Mouse (Mus musculus): Measurements from ENCODE around the gene Tlcd2. TPM values are rescaled to one million over a fixed set of nuclear protein-coding genes. Genes with fewer than 3 reads are reported as not detected.

Tlcd2 gene
- total and polyA plus RNA-seq, 2 experiments from 2014 or later = 1.2 to 1.4 TPM

DNA sequence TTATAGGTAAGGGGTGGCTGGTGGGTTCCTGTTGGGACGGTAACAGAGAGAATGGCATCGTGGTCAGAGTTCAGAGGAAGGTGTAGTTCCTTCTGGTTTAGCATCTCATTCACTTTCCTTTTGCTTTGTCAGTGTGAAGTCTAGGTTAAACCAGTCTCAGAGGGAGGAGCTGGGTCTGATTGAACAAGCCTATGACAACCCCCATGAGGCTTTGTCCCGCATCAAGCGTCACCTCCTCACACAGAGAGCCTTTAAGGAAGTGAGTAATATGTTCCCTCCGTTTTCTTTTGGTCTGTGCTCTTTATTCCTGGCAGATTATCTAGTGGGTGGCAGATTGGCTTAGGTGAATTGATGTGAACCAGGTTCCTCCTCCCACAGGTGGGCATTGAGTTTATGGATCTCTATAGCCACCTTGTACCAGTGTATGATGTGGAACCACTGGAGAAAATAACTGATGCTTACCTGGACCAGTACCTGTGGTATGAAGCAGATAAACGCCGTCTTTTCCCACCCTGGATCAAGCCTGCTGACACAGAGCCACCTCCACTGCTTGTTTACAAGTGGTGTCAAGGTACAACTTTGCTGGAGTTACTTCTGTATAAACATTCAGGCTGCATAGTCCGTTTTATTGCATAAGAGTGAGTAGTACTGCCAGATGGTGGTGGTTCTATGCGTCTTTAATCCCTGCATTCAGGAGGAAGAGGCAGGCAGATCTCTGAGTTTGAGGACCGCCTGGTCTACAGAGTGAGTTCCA lies 33.0 kb downstream of the Tlcd2 start:
- Histone ChIP-seq H3K27ac (ENCODE audit: low read depth, low read length) (no peak overlapping the region), H3K27me3 (ENCODE audit: insufficient read depth, low read length) (no peaks in the 10 kb centered on the region), H3K36me3 (ENCODE audit: insufficient read depth) (peaks cover 97% of the 10 kb centered on the region), H3K4me1 (ENCODE audit: insufficient read depth) (no peaks in the 10 kb centered on the region), H3K4me3 (ENCODE audit: low read depth, low read length) (no peak overlapping the region), H3K9me3 (ENCODE audit: low read length) (no peaks in the 10 kb centered on the region), H3K9ac (no peak overlapping the region), H3K4me2 (ENCODE audit: low read depth) (no peak overlapping the region)
- DNase-seq = no peak
- TF ChIP-seq CTCF (IDR thresholded peaks at IDR 0.05; ENCODE audit: low read depth) = no peak
- WGBS = 96% methylated on average over 10 of the region's 10 CpGs
- ATAC-seq = no peak

- H3K27me3 ChIP-seq (ENCODE audit: insufficient read depth, low read length) = no peaks in the 10 kb centered on the region
- no peak overlapping the region for H3K4me2 ChIP-seq (ENCODE audit: low read depth)
- no peak for DNase-seq
- no peak for ATAC-seq
- peaks cover 96% of the 10 kb centered on the region for H3K36me3 ChIP-seq (ENCODE audit: insufficient read depth)
- TF ChIP-seq CTCF (IDR thresholded peaks at IDR 0.05; ENCODE audit: low read depth) = no peak
- H3K9ac ChIP-seq = no peak overlapping the region
- H3K4me3 ChIP-seq (ENCODE audit: low read depth, low read length) = no peak overlapping the region
- H3K9me3 ChIP-seq (ENCODE audit: low read length) = no peaks in the 10 kb centered on the region
- no peak overlapping the region for H3K27ac ChIP-seq (ENCODE audit: low read depth, low read length)
- 79% methylated on average over 1 of the region's 1 CpGs for WGBS
- H3K4me1 ChIP-seq (ENCODE audit: insufficient read depth) = no peaks in the 10 kb centered on the region
Observed at GRCm38 (mm10) chr11:75498126-75498525, 36.6 kb downstream of the Tlcd2 start.

DNA sequence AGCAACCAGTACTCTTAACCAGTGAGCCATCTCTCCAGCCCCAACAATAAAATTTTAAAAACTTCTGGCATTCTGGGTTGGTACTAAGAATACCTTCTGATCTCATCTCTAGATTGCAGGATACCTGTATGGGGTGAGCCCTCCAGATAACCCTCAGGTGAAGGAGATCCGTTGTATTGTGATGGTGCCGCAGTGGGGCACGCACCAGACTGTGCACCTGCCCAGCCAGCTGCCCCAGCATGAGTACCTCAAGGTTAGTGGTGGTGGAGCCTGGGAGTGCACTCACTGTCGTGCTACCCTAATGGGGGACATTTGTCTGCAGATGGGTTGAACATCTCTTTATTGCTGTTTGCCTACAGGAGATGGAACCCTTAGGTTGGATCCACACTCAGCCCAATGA lies 46.6 kb downstream of the Tlcd2 start:
- H3K9me3 ChIP-seq (ENCODE audit: low read length) = no peaks in the 10 kb centered on the region
- peaks cover 6% of the 10 kb centered on the region; the same call in 1 of the 2 replicates for H3K4me1 ChIP-seq (ENCODE audit: insufficient read depth)
- H3K4me3 ChIP-seq (ENCODE audit: low read depth, low read length) = no peak overlapping the region
- ATAC-seq (no peak), DNase-seq (no peak)
- 95% methylated on average over 4 of the region's 4 CpGs for WGBS
- H3K27me3 ChIP-seq (ENCODE audit: insufficient read depth, low read length) = no peaks in the 10 kb centered on the region
- H3K4me2 ChIP-seq (ENCODE audit: low read depth) = no peak overlapping the region
- H3K36me3 ChIP-seq (ENCODE audit: insufficient read depth) = peaks cover 52% of the 10 kb centered on the region
- TF ChIP-seq CTCF (IDR thresholded peaks at IDR 0.05; ENCODE audit: low read depth) = no peak
- H3K27ac ChIP-seq (ENCODE audit: low read depth, low read length) = no peak overlapping the region
- H3K9ac ChIP-seq = no peak overlapping the region

GRCm38 (mm10) chr11:75508904-75509303 lies 47.4 kb downstream of the Tlcd2 start:
- 0 out of 2 replicates have a peak overlapping the region, but pooled peaks have one; percentile 4 for H3K9ac ChIP-seq
- H3K4me3 ChIP-seq (ENCODE audit: low read depth, low read length) = no peak overlapping the region
- H3K36me3 ChIP-seq (ENCODE audit: insufficient read depth) = peaks cover 46% of the 10 kb centered on the region
- ATAC-seq (no peak), DNase-seq (no peak)
- H3K4me1 ChIP-seq (ENCODE audit: insufficient read depth) = peaks cover 6% of the 10 kb centered on the region; the same call in 1 of the 2 replicates
- H3K4me2 ChIP-seq (ENCODE audit: low read depth) = no peak overlapping the region
- H3K9me3 ChIP-seq (ENCODE audit: low read length) = no peaks in the 10 kb centered on the region
- TF ChIP-seq CTCF (IDR thresholded peaks at IDR 0.05; ENCODE audit: low read depth) = no peak
- 86% methylated on average over 8 of the region's 8 CpGs for WGBS
- no peaks in the 10 kb centered on the region for H3K27me3 ChIP-seq (ENCODE audit: insufficient read depth, low read length)
- H3K27ac ChIP-seq (ENCODE audit: low read depth, low read length) = no peak overlapping the region

DNA sequence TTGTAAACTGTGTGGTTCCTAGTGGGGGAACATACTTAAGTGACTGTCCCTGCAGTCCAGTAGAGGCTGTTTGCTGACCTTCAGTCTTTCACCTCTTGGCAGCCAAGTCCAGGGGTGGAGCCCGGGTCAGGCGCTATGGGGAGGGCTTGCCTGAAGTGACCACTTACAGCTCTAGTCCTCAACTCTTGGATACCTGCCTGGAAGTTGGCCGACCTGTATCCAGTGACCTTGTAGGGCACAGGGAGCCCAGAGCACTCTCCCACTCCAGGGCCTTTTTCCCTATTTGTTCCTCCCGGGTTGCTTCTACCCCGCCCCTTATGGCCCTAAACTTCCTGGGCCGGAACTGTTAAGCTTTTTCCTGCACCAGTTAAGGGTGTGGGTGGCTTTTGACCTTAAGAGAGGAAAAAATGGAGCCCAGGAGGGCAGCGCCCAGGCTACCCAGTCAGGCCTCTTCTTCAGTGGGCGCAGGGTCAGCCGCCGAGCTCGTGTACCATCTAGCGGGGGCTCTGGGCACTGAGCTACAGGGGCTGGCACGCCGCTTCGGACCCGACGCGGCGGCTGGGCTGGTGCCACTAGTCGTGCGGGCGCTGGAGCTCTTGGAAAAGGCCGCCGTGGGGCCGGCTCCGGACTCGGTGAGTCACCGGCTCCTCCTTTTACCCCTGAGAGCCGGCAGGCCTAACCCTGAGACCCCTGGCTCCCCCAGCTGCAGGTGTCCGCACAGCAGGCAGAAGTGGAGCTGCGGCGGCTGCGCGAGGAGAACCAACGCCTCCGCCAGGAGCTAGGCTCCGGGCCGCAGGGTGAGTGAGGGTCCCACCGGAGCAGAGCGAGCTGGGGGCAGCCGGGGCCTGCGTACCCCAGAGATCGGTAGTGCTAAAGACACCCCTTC lies 48.5 kb downstream of the Tlcd2 start, which contains the start of gene Rilp:
Gene Rilp (plus strand): TSS at position 354 of the 886 bp plus-strand sequence.
- Histone ChIP-seq H3K27me3 (ENCODE audit: insufficient read depth, low read length) (no peaks in the 10 kb centered on the region), H3K4me1 (ENCODE audit: insufficient read depth) (peaks cover 6% of the 10 kb centered on the region; the same call in 1 of the 2 replicates), H3K9ac (peak within 1 kb of the TSS; percentile 77), H3K27ac (ENCODE audit: low read depth, low read length) (peak within 1 kb of the TSS; percentile 79), H3K9me3 (ENCODE audit: low read length) (no peaks in the 10 kb centered on the region), H3K4me2 (ENCODE audit: low read depth) (peak within 1 kb of the TSS; percentile 97), H3K36me3 (ENCODE audit: insufficient read depth) (peaks cover 35% of the 10 kb centered on the region), H3K4me3 (ENCODE audit: low read depth, low read length) (peak within 1 kb of the TSS; percentile 57)
- peak; percentile 44 for TF ChIP-seq CTCF (IDR thresholded peaks at IDR 0.05; ENCODE audit: low read depth)
- 2% methylated on average over 43 of the region's 43 CpGs for WGBS
- DNase-seq (peak; percentile 73), ATAC-seq (peak; percentile 76)

- H3K4me2 ChIP-seq (ENCODE audit: low read depth) = peak overlapping the region; percentile 97
- ATAC-seq = peak; percentile 95
- H3K9me3 ChIP-seq (ENCODE audit: low read length) = no peaks in the 10 kb centered on the region
- peaks cover 29% of the 10 kb centered on the region for H3K36me3 ChIP-seq (ENCODE audit: insufficient read depth)
- peak overlapping the region; percentile 77 for H3K9ac ChIP-seq
- H3K4me1 ChIP-seq (ENCODE audit: insufficient read depth) = peaks cover 6% of the 10 kb centered on the region; the same call in 1 of the 2 replicates
- H3K27ac ChIP-seq (ENCODE audit: low read depth, low read length) = peak overlapping the region; percentile 79
- peak; percentile 93 for DNase-seq
- H3K4me3 ChIP-seq (ENCODE audit: low read depth, low read length) = peak overlapping the region; percentile 57
- TF ChIP-seq CTCF (IDR thresholded peaks at IDR 0.05; ENCODE audit: low read depth) = peak; percentile 94
- H3K27me3 ChIP-seq (ENCODE audit: insufficient read depth, low read length) = no peaks in the 10 kb centered on the region
- WGBS = 3% methylated on average over 24 of the region's 24 CpGs
Observed at GRCm38 (mm10) chr11:75510627-75510993, 49.1 kb downstream of the Tlcd2 start.
